Comparison of ENCODE assay signal across 8 mouse cellular contexts in the genomic region with DNA sequence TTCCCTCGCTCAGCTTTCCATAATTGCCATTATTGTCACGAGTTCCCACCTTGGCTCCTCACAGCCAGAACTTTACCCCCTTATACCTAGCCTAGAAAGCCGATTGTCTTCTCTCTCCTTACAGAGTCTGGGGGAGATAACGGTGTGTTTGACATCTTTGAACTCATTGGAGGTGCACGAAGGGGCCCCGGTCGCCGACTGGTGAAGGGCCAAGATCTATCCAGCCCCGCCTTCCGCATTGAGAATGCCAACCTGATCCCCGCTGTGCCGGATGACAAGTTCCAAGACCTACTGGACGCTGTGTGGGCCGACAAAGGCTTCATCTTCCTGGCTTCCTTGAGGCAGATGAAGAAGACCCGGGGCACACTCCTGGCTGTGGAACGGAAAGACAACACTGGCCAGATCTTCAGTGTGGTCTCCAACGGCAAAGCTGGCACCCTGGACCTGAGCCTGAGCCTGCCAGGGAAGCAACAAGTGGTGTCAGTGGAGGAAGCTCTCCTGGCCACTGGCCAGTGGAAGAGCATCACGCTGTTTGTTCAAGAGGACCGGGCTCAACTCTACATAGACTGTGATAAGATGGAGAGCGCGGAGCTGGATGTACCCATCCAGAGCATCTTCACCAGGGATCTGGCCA. TPM values are rescaled to one million over a fixed set of nuclear protein-coding genes. Genes with fewer than 3 reads are reported as not detected.
A peak's percentile ranks its signal among the peaks of the same experiment; 100 is the strongest.
DNase-seq lines count a peak whose midpoint lies in the region; ATAC-seq and TF ChIP-seq lines count a peak whose summit lies in the region.

No protein-coding gene starts in this region.

- peaks cover 26% of the 10 kb centered on the region for H3K27me3 ChIP-seq in forebrain, embryonic 10.5 days (ENCODE audit: poor library complexity, severe bottlenecking)
- H3K27me3 ChIP-seq in intestine, postnatal 0 days (replicated peaks; ENCODE audit: control insufficient read depth, insufficient read depth, low read length) = no peaks in the 10 kb centered on the region

- peaks cover 38% of the 10 kb centered on the region for H3K36me3 ChIP-seq in forebrain, embryonic 10.5 days (replicated peaks)
- H3K36me3 ChIP-seq in intestine, postnatal 0 days (ENCODE audit: control insufficient read depth, insufficient read depth) = peaks cover 19% of the 10 kb centered on the region

- peak overlapping the region; percentile 69 for H3K4me3 ChIP-seq in forebrain, embryonic 10.5 days
- peak overlapping the region; percentile 65 for H3K4me3 ChIP-seq in intestine, postnatal 0 days (ENCODE audit: low read depth, low read length)

- 60% methylated on average over 21 of the region's 21 CpGs for WGBS in forebrain, embryonic 10.5 days
- WGBS in intestine, postnatal 0 days = 38% methylated on average over 21 of the region's 21 CpGs

- peak; percentile 36 for DNase-seq in Muller cell, postnatal 12 days (ENCODE audit: inconsistent ontology term)
- DNase-seq in forebrain, embryonic 10.5 days (ENCODE audit: extremely low spot score, low spot score) = no peak
- DNase-seq in lung, postnatal 14 days = peak; percentile 26
- DNase-seq in right cerebral cortex, postnatal 14 days = no peak
- no peak for DNase-seq in embryo, embryonic 11 days
- DNase-seq in gastrocnemius, postnatal 36 days = no peak
- no peak for DNase-seq in left cerebral cortex, postnatal 10 days (ENCODE audit: extremely low spot score in 1 of 2, low spot score in 2 of 2)

- intact Hi-C loops in gastrocnemius, postnatal 36 days (cut with DNase I) = loop anchor here (5.0 kb wide), 1 partner anchor 331 kb away; no protein-coding TSS in a partner anchor
- intact Hi-C loops in left cerebral cortex, postnatal 10 days (cut with DNase I) = loop anchor here (5.0 to 10.0 kb wide), 2 partner anchors 124 to 328 kb away; no protein-coding TSS in a partner anchor

- H3K27ac ChIP-seq in forebrain, embryonic 10.5 days = peak overlapping the region; percentile 84
- no peak overlapping the region for H3K27ac ChIP-seq in intestine, postnatal 0 days (ENCODE audit: low read depth, low read length)

- 0 out of 2 replicates have a peak overlapping the region, but pooled peaks have one; percentile 32 for H3K9ac ChIP-seq in intestine, postnatal 0 days (ENCODE audit: low read depth, low read length)

- no peak; the same call in 1 of the 2 replicates for ATAC-seq in intestine, postnatal 0 days

- no peak for TF ChIP-seq CTCF in intestine, postnatal 0 days (IDR thresholded peaks at IDR 0.05; ENCODE audit: low read depth)

- no peaks in the 10 kb centered on the region for H3K9me3 ChIP-seq in forebrain, embryonic 10.5 days
- H3K9me3 ChIP-seq in intestine, postnatal 0 days (ENCODE audit: control insufficient read depth) = no peaks in the 10 kb centered on the region

- H3K4me1 ChIP-seq in forebrain, embryonic 10.5 days = peaks cover 64% of the 10 kb centered on the region
- H3K4me1 ChIP-seq in intestine, postnatal 0 days (replicated peaks; ENCODE audit: control insufficient read depth, insufficient read depth, low read length) = no peaks in the 10 kb centered on the region

- H3K4me2 ChIP-seq in intestine, postnatal 0 days (replicated peaks; ENCODE audit: low read depth) = peak overlapping the region; percentile 83

RNA-seq across cellular contexts. Expression of a gene that starts 1.3 kb away (rescaled TPM):
- 40.0 and 40.9 TPM in 2 replicates for polyA plus RNA-seq in forebrain, embryonic 10.5 days (2016; fragmentation: Nextera tagmentation; extraction: Ambion mirVana)
- polyA plus RNA-seq in intestine, postnatal 0 days (2015; fragmentation: Nextera tagmentation; extraction: Ambion mirVana) = 13.2 and 14.9 TPM in 2 replicates
- total RNA-seq in gastrocnemius, postnatal 36 days (2021) = 1 to 10 TPM; 7.4 to 7.7 TPM
- 1 to 10 TPM; 6.7 to 6.8 TPM for total RNA-seq in left cerebral cortex, postnatal 10 days (2021)

Comparison
In these comparisons a context has a peak if more than half of its experiments do, and no peak if none do; other contexts are left out.
1. DNase-seq: peak in Muller cell, postnatal 12 days (single experiment) and lung, postnatal 14 days (single experiment); none in forebrain, embryonic 10.5 days (single experiment), right cerebral cortex, postnatal 14 days (single experiment), embryo, embryonic 11 days (single experiment), gastrocnemius, postnatal 36 days (0 of 2) and left cerebral cortex, postnatal 10 days (0 of 2).